Mouse (Mus musculus) retina, postnatal 1 day (tissue): ENCODE measurements around the gene Cd28.

Experiments
- DNase-seq: peaks from one replicate; pipeline ENCODE4 v3.0.0-alpha.2; 2012

The Cd28 gene

GRCm38 (mm10) chr1:60716567-60716966 lies at the start of gene Cd28:
Cd28 (plus strand) TSS chr1:60716800.
- DNase-seq: no peak

DNA sequence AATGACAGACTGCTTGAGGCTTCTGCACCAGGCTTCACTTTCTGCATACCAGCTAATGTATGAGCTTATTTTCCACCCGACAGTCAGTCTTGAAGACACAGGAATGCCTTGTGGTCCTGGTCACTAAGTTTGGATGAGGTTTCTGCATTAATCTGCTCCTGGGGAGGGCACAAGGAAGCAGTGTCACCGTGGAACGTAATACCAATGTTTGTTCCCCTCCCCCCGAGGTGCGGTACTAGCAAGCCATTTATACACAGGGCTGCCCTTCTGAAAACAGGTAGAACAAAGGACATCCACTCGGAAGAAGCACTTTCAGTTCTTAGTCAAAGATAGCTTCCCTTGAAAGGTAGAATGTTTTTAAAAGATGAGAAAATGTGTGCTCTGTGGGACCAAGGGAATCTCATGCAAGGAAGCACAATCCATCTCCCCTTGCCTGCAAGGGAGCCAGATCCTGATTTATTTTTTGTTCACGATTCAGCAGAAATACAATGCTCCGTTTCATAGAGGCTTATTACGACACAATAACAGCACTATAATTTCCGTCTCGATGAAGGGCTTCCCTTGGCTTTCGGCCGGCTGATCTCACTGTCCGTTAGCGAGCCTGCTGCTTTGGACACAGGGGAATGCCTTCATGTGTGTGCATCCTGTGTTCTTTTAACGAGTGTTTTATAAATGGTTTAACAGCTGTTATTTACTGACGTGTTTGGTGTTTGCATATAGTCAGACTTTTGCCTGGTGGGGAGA lies 48.6 kb upstream of the Cd28 start:
- peak; percentile 61 for DNase-seq

DNA sequence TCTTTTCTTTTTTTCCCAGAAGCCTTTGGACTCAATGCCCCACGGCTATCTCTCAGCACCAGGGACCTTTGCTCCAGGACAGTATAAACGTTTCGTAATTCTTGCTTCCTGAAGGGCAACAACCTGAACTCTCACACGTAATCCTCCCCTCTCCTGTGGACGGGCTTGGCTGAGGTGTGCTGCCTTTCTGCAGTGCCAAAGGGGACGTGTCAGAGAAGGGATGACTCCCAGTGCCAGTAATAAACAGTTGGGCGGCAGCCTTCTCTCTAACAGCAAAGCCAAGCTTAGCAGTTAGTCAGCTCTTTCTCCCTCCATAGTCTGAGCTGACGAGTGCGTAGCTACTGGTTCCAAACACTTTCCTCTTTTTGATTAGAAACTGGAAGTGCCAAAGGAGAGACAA lies 47.6 kb upstream of the Cd28 start:
- DNase-seq: no peak

DNA sequence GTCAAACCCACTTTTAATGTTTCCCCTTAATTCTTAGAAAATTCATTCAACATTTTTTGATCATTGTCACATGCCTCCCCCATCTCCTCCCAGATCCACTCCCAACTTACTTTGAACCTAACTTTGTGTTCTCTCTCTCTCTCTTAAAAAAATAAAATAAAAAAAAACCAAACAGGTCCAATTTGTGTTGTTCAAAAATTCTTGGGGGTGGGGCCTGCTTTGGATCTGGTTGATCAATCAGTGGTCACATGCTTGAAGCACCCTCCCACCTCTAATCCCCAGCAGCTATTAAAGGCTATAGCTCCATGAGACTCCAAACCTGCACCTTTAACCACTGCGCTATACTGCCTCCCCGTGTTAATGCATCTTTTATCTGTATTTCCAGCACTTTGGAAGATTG lies 46.9 kb upstream of the Cd28 start:
- no peak for DNase-seq

DNA sequence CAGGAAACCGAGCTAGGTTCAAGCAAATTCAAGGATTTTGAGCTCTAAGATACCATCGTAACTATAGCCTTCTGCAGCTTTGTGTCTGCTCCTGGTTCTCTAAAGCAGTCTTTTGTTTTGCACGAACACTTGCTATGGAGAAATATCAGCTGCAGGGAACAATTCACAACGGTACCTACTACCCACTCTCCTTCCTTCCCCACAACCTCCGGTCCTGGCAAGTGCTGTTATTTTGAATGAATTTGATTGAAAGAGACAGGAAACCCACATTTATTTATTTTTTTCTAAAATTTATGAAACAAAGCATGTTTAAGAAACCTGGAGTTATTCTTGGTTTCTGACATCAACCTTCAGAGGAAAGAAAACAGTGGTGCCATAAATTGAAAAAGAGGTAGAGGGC lies 46.4 kb upstream of the Cd28 start:
- DNase-seq: no peak

DNA sequence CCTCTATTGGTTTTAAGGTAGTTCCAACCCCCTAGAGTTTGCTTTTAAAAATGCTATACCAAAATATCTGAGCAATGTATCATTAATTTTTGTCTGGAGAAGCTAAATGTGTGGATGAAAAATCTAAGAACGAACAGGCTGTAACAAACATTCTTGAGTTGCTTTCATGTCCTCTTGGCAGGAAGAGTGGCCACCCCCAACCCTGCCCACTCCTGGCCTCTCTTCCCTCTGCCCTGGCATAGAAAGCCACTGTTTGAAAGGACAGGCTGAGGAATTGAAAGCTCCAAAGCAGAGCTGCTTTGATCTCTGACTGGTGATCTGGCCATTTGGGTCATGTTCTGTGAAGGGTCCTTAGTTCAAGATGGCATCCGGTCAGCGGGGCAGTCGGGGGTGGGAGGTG lies 32.8 kb upstream of the Cd28 start:
- DNase-seq: no peak

DNA sequence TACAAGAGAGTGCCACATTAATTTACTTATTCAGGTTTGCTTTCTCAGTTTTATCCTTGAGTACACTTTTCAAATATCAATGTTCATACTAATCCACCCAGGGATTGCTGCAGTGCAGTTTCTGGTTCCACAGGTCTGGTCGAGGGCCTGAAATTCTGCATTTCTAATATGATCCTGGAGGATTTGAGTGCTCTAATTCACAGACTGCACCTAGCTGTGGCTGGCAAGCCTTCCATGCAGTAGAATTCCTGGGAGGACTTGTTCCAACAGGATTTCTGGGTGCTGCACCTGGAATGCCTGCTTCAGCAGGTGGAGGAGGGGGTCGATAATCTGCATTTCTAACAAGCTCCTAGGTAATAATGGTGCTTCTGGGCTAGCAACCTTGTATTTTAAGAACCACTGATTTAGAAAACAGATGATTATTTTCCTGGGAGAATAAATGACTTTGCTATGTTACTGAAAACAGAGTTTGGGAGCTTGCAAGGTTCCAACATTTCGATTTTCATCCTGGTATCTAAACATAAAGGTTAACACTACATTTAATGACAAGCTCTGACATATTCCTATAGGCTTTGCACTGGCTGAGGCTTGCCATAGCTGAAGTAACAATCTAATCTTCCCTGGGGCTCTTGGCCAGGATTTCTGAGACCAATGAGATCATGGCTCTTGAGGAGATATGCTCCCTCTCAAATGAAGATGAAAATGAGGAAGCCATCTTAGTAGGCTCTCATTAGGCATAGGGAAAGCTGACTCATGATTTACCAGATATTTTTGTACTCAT lies 20.3 kb upstream of the Cd28 start:
- no peak for DNase-seq

DNA sequence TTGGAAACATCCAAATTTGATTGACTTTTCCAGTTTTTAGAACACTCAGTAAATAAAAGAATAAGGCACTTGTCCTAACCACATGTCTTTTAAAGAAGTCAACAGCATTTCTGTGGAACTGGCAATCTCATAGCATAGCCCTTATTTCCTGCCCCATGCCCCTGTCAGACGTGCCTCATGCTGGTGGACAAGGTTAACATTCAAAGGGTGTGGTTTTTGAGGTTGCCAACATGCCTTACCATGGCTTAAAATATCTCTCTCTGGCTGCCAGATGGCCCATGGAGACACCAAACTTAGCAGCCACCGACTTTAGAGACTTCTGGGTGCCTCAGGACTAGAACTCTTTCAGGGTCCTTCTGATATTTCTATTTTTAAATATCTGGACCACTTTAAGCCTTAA lies 14.0 kb upstream of the Cd28 start:
- DNase-seq: no peak

DNA sequence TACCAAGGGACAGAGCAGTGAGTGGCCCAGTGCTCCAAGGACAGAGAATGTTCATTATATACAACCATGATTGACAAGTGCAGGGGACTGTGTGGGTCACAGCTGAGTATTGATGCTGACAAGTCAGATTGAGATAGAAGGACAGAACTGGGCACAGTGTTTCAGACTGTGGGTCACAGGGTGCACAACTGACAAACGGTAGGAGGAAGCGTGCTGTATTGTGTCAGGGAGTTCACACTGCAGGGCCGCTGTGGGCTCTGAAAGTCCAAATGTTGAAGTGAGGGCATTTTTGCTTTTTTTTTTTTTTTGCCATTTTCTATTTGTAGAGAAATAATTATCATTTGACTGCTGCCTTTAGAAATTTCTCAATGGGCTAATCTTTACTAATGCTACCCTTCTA lies 3.4 kb upstream of the Cd28 start:
- DNase-seq: no peak

- DNase-seq: no peak
Measured at GRCm38 (mm10) chr1:60715651-60716196, 876 bp upstream of the Cd28 start.

DNA sequence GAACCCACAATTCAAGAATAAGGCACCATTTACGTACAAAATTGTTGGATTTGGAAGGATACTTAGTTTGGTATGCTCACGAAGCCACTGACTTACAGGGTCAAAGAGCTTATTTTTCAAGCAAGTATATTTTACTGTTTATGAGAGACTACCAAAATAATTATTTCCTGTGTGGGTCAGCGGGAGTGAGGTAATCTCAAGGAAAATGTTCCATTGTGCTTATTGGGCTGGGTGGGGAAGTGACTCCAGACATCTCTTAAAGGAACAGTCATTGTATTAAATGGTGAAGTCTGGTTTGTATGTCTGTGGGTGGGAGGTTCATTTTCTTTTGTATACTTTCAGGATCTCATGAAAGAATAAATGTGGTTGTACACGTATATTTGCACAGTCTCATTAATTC lies 2.0 kb downstream of the Cd28 start:
- no peak for DNase-seq

DNA sequence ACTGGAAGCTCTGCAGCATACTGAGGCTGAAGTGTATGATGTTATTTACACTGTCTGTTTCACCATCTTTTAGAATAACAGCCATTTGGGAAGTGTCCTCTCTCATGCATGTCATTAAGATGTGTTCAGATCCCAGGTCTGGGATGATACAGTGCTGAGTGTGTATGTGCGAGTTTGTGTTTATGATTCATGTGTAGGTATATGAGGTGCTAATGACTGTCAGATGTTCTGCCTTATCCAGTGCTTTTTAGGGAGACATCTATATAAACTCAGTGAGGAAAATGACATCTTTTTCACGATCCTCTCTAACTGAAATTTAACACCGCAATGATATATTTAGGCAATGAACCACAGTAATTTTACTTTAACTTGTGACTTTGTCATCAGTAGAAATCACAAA lies 7.0 kb downstream of the Cd28 start:
- no peak for DNase-seq

- no peak for DNase-seq
Measured at GRCm38 (mm10) chr1:60731940-60732339, 15.3 kb downstream of the Cd28 start.

DNA sequence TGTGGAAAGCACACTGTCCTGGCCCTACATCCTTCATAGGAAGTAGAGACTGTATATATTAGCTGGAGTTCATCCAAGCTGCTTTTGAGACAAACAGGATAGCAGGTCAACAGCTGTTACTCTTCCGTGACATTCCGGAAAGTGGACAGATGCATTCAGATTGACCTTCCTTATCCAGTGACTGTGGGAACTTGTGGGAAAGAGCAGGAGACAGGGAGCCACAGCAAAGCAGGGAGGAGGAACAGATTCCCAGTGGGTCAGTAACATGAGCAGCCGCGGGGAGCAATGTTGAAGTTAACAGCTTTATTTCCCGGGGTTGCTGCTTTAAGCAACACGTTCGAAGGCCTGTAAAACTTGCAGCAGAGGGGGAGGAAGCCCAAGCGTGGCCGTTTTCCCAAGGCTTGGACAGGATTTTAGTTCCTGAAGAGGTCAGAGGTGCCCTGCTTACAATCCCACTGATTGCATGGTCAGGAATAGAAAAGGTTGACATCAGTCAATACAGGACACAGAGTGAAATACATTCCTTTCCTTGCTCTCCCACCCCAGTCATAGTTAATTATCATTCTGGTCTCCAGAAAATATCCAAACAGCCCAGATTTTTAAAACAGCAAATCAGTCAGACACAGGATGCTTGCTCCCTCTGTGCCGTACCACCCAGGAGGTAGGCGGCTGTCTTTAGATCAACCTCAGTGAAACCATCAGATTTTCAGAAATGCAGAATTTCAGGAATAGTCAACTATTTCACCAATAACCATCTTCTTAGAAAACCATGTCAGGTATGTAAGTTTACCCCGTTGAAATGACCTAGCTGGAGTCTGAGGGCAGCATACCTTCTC lies 18.7 kb downstream of the Cd28 start:
- peak; percentile 22 for DNase-seq

- no peak for DNase-seq
Measured at GRCm38 (mm10) chr1:60735908-60736280, 19.3 kb downstream of the Cd28 start.

DNA sequence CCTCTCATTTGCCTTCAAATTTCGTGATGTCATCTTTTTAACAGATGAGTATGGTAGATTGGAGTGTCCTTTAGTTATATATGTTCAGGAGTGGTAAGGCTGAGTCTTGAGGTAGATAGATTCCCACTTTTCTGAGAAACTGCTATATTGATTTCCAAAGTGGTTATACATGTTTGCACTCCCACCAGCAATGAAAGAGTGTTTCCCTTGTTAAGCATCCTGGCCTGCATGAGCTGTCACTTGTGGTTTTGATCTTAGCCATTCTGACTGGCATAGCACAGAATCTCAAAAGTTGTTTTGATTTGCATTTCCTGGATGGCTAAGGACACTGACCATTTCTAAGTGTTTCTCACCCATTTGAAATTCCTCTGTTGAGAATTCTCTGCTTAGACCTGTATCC lies 27.7 kb downstream of the Cd28 start:
- DNase-seq: no peak

DNA sequence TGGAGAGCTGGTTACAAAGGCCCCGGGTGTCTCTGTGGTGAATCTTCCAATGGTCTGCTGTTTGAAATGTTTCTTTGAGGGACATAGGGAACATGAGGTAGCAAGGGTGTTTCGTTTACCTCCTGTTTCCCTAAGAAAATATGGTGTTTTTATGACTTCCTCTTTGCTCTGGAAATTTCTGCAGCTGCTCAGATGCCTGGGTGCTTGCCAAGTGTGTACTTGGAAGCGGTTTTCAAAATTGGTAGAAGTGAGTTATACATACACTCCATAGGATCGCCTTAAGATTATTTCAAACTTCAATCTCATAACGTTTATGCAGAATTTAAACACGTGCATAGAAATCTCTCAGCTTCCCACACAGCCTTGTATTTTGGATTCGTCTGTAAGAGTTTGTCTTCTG lies 29.1 kb downstream of the Cd28 start:
- no peak for DNase-seq

DNA sequence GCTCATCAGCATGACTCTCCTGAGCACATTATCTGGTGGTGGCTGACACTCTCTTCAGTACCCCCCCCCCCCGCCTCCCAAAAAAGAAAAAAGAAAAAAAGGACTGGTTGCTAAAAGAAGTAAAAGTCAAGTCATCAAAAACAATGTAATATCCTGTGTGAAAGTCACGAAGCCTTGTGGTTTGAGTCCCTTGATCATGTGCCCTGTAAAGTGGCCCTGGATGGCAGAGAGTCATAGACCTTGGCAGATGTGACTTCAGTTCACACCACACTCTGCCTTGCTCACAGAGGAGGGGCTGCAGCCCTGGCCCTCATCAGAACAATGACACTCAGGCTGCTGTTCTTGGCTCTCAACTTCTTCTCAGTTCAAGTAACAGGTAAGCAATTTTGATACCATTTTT lies 29.6 kb downstream of the Cd28 start:
- DNase-seq: no peak

DNA sequence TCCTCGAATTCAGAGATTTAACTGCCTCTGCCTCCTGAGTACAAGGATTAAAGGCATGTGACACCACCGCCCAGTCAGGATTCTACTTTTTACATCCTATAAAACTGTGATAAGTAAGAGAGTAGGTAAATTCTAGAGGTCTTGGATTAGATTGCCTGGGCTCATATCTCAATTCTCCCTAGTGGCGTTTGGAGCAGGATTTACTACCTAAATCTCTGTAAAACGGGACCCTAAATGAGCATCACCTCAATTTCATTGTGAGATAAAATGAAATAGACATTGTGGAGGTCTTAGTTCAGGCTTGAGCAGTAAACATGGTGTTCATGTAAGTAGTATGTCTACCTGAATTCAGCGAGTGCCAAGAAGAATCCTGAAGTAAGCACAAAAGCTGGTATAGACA lies 30.3 kb downstream of the Cd28 start:
- no peak for DNase-seq

GRCm38 (mm10) chr1:60748286-60748685 lies 31.7 kb downstream of the Cd28 start:
- DNase-seq: no peak

DNA sequence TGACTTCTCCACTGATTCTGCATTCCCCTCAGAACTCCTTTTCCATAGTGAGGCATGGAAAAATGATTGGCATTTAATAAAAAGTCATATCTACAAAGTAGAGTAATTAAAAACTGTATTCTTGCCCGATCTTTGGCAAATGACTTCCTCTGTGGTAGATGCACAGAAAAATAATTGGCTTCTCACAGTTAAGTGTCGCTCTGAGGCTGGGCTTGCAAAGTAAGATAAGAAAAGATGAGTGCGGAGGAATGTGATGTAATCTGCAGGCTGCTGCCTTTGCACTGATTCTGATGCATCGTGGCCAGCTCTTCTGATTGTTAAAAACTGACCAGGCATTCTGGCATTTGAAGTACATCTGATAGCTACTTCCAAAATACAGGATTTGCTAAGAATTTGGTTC lies 32.3 kb downstream of the Cd28 start:
- no peak for DNase-seq

DNA sequence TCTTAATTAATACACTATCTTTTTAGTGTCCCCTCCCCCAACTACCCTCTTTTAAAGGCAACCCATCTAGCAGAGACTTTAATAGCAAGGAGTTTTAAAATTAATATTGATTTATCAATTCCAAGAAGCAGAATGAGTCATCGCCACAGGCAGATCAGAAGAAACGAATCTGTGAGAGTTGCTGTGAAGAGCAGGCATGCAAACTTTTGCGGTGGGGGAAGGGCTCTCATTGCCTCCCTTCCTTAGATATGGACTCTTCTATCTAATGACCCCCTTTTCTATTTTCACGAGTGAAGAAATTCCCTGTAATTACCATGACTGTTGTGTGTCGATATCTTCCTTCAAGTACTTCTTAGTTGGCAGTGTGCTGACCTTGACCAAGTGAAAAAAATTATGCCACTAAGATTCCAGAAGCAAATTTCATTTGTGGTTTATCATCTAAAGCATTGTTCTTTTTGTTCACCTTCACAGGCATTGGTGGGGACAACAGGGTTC lies 32.8 kb downstream of the Cd28 start:
- no peak for DNase-seq

GRCm38 (mm10) chr1:60750201-60750765 lies 33.7 kb downstream of the Cd28 start:
- no peak for DNase-seq
